Mouse (Mus musculus): ENCODE measurements at regions not wholly inside any gene's neighbourhood (a gene's known extent, or its start where the extent isn't known, plus 50 kb on each side); places are given as distances from the start of the nearest gene placed in this dataset.
"Not testable (repeated sequence)": the region's sequence is repeated elsewhere in the genome, so short reads cannot be mapped to it uniquely, and the experiment has no call there.

GRCm38 (mm10) chr16:82430384-82430783, 397.8 kb upstream of the Gm21833 start:
- intact Hi-C loops (cut with DNase I): no loop called here
- DNase-seq (ENCODE audit: low spot score in 2 of 2): no peak

DNA sequence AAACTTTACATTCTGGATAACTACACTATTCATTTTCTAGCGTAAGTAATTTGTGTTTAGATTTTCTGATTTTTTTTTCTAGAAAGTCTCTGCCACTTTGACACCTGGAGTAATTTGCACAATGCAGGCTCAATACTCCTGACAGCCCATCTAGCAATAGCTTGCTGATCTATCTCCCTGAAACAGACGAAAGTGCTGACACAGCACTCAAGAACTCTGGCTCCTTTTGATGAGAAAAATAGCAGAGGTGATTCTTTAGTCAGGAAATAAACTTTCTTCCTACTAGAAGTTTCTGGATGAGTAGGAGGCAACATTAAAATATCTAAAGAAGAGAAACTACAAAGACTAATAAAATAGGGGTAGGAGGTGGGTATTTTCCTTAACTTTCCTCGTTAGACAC, 397.1 kb upstream of the Gm21833 start:
- DNase-seq (ENCODE audit: low spot score in 2 of 2): no peak
- intact Hi-C loops (cut with DNase I): no loop called here

- intact Hi-C loops (cut with DNase I): no loop called here
These were observed 396.4 kb upstream of the Gm21833 start for GRCm38 (mm10) chr16:82431811-82432210.

GRCm38 (mm10) chr16:82460872-82461271, 367.3 kb upstream of the Gm21833 start:
- DNase-seq (ENCODE audit: low spot score in 2 of 2): no peak
- intact Hi-C loops (cut with DNase I): no loop called here

More at GRCm38 (mm10) chr16:82431811-82432210, 396.4 kb upstream of the Gm21833 start:
- DNase-seq (ENCODE audit: low spot score in 2 of 2): peak; percentile 40 to 57

DNA sequence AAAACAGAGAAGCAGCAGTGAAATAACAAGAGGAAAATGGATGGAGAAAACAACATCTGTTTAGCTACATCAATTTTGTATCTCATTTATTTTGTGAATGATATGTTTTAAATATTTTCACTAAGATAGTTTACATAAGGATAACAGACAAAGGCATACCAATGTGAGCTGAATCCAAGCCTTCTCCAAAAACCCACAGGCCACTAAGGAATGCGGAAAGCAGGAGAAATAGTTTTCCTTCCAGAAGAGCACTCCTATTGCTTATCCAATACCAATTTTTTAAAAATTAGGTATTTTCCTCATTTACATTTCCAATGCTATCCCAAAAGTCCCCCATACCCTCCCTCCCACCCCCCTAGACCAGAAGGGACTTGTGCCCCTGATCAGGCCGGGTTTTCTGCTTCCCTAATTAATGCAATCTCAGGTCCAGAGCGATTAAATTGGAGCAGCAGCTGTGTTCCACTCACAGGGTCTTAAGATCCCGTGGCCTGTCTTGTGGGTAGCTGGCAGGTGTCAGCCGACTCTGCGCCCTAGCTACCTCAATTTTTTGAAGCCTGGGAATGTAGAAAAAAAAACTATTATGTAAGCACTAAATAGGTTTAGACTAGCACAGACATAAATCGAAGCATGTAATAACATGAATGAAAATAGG, 357.3 kb upstream of the Gm21833 start:
- intact Hi-C loops (cut with DNase I): no loop called here

GRCm38 (mm10) chr16:82520406-82520805, 307.8 kb upstream of the Gm21833 start:
- intact Hi-C loops (cut with DNase I): loop anchor here (5.0 kb wide), 1 partner anchor 1318 kb away; the partner anchor contains the start of gene Ncam2

More for the DNA sequence above, 357.3 kb upstream of the Gm21833 start:
- DNase-seq (ENCODE audit: low spot score in 2 of 2): no peak

GRCm38 (mm10) chr16:82521582-82521981, 306.6 kb upstream of the Gm21833 start:
- no peak for DNase-seq (ENCODE audit: low spot score in 2 of 2)
- intact Hi-C loops (cut with DNase I): loop anchor here (5.0 kb wide), 1 partner anchor 1319 kb away; the partner anchor contains the start of gene Ncam2

More at GRCm38 (mm10) chr16:82520406-82520805, 307.8 kb upstream of the Gm21833 start:
- no peak for DNase-seq (ENCODE audit: low spot score in 2 of 2)

GRCm38 (mm10) chr16:82564361-82564760, 263.8 kb upstream of the Gm21833 start:
- intact Hi-C loops (cut with DNase I): no loop called here
- DNase-seq (ENCODE audit: low spot score in 2 of 2): no peak

DNA sequence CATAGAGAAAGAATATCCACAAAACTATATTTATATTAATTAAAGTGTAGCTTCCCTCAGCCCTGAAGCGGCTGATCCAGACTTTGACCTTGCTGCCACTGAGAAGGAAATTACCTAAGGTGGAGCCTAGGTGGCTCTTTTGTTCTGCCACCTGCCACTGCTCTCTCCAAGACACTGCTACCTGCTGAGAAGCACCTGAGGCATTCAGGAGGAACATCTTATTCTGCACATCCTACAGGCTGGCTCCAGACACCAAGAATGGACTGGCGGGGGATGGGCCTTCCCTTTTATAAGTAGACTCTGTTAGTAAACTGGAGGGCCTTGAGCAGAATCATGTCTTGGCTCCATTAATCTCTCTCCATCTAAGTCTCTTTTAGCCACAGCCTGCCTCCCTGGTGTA, 231.7 kb upstream of the Gm21833 start:
- intact Hi-C loops (cut with DNase I); DNase-seq (ENCODE audit: low spot score in 2 of 2): not testable (repeated sequence)

DNA sequence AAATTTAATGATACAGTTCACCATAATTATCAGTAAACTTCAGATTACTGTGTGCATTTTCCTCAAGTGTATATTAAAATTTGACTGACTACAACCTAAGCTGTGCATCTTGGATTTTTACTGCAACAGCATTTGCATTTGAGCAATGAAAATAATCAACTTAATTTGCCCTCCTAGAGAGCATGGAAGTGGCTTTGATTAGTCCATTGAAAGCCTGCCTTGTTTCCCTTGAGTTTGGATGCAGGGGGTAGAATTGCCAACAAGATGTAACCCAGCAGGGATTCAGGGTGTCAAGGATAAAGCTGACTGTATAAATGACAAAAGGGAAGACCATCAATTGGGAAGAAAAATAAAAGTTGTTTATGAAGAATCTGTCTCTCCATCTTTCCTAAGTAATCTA, 226.1 kb upstream of the Gm21833 start:
- intact Hi-C loops (cut with DNase I): no loop called here

More for the DNA sequence above, 226.1 kb upstream of the Gm21833 start:
- DNase-seq (ENCODE audit: low spot score in 2 of 2): no peak
